Mouse (Mus musculus) liver, embryonic 14.5 days (tissue): ENCODE measurements around the gene Olfr1359.

Experiments
- CTCF ChIP-seq: IDR thresholded peaks from 2 replicates; pipeline ENCODE4 v1.5.1; 2016; ENCODE audit warnings: antibody characterized with exemption, low read depth, control low read depth
- EP300 ChIP-seq: IDR thresholded peaks from 2 replicates; pipeline ENCODE4 v1.6.1; 2016; ENCODE audit warnings: antibody characterized with exemption, low read depth

GRCm38 (mm10) chr13:21711698-21712097 is 13.8 kb downstream of the Olfr1359 start:
- TF ChIP-seq EP300 (peak; percentile 58), CTCF (no peak)
